Mouse (Mus musculus): ENCODE data around the gene Fiz1. TPM values are rescaled to one million over a fixed set of nuclear protein-coding genes. Genes with fewer than 3 reads are reported as not detected.

Fiz1 gene
- 32.2 and 33.9 TPM in 2 replicates for polyA plus RNA-seq (2012; rRNA removed)

DNA sequence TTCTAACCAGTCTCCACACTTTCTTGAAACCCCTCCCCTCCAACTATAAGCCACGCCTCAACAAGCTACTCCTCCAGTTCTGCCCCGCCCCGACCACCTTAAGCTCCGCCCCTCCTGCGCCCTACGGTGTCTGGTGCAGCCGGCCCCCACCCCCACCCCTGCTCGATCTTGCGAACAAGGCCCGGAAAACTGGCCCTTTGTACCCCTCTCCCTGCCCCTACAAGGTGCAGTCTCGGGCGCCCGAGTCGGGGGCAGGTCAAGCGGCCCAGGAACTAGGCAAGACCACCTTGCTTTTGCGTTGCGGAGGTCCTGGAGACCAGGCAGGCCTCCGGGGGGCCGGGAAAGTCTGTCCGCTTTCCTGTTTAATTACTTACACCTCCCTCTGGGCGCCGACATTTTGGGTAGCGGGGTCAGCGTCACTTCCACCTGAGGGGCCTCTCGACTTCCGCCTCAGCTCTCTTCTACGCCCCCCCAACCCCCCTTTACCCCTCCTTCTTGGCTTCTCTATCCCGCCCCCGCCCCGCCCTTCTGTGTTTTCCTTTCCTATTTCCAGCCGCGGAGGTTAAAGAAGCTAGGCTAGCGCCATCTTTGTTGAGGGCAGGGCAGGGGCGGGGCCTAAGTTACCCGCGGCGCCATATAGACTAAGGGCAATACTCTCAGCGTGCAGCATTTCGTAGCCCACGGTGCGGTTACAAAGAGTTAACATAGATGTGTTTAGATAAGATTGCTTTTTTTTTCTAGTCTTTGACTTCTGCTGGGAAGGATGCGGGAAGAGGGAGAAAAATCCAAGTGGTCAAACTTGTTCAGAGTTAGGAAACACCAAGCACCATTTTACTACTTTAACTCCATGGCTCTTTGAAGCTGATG, at the start of gene Fiz1, which contains the start of gene Zfp524:
Fiz1 (minus strand) TSS at position 447 of the 867 bp plus-strand sequence.
Zfp524 (plus strand) TSS at position 165 of the 867 bp plus-strand sequence.
- peak; percentile 98 for DNase-seq
- WGBS, result under 1% methylated on average over 42 of the region's 42 CpGs
- TF ChIP-seq CTCF (IDR thresholded peaks at IDR 0.05; ENCODE audit: insufficient read depth, low read length) (no peak), POLR2A (IDR thresholded peaks at IDR 0.05; ENCODE audit: borderline replicate concordance, extremely low read depth, low read depth, low read length) (0 out of 2 replicates have a peak, but pooled peaks have one; percentile 11)
- H3K4me3 ChIP-seq (replicated peaks; ENCODE audit: extremely low read depth, low read depth, low read length), result peak within 1 kb of the TSS; percentile 91
- H3K4me1 ChIP-seq (ENCODE audit: control insufficient read depth, insufficient read depth, low read length), result peaks cover 8% of the 10 kb centered on the region

DNA sequence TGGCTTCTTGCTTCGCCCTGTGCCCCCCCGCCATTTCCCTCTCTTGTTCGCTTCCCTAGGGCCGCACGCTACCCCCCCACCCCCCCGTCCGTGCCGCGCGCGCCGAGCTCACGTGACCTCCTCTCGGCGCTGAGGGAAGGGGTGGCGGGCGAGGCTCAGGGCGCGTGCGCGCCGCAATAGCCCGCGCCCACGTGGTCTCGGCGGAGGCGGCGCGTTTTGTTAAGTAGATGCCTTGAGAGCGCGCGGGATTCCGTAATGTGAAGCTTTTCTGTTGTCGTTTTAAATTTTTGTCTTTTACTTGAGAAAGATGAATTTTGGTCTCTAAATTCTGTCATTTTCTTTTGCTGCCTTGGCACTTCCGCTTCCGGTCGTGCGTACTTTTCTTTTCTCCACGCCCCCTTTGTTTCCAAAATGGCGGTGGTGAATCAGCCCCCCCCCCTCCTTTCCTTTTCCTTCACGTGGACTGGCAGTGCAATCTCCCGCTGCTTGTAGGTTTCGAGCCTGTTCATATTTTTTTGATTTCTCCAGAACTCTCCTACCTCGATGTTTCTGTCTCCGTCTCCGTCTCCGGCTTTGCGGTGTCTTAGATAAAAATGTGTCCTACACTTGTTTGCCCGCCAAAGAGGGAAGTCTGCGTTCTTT, 48.0 kb upstream of the Fiz1 start:
- Histone ChIP-seq H3K4me3 (replicated peaks; ENCODE audit: extremely low read depth, low read depth, low read length) (peak overlapping the region; percentile 88), H3K4me1 (ENCODE audit: control insufficient read depth, insufficient read depth, low read length) (peaks cover 4% of the 10 kb centered on the region)
- under 1% methylated on average over 50 of the region's 51 CpGs for WGBS
- TF ChIP-seq POLR2A (IDR thresholded peaks at IDR 0.05; ENCODE audit: borderline replicate concordance, extremely low read depth, low read depth, low read length) (no peak), CTCF (IDR thresholded peaks at IDR 0.05; ENCODE audit: insufficient read depth, low read length) (no peak)
- no peak for DNase-seq

DNA sequence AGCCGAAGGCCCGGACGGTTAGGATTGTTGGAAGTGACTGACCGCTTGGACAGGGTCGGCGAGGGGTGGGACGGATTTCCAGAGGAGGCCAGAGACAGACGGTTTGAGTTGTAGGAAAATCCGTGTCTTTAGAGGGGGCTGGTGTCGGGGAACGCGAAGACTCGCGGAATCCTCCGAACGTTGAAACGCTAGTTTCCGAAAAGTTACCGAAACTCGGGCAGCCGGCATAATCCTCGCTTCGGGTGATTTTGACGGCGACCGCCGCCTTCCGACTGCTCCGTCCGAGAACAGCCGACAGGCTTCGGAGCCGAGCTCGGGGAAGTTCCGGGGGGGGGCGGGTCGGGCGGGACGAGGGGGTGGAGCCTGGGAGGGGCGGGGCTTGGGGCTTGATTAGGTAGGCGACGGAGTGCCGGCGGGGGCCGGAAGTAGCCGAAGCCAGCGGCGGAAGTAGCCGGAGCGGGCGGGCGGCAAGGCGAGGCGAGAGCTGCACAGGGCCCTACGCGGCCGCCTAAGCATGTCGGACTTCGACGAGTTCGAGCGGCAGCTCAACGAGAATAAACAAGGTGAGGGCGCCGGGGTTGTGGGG, 47.4 kb upstream of the Fiz1 start, which contains the start of gene U2af2:
U2af2 (plus strand) TSS at position 370 of the 586 bp plus-strand sequence.
- 1% methylated on average over 65 of the region's 65 CpGs for WGBS
- Histone ChIP-seq H3K4me3 (replicated peaks; ENCODE audit: extremely low read depth, low read depth, low read length) (peak within 1 kb of the TSS; percentile 95), H3K4me1 (ENCODE audit: control insufficient read depth, insufficient read depth, low read length) (peaks cover 4% of the 10 kb centered on the region)
- peak; percentile 92 for DNase-seq
- TF ChIP-seq POLR2A (IDR thresholded peaks at IDR 0.05; ENCODE audit: borderline replicate concordance, extremely low read depth, low read depth, low read length) (peak; percentile 77), CTCF (IDR thresholded peaks at IDR 0.05; ENCODE audit: insufficient read depth, low read length) (no peak)

DNA sequence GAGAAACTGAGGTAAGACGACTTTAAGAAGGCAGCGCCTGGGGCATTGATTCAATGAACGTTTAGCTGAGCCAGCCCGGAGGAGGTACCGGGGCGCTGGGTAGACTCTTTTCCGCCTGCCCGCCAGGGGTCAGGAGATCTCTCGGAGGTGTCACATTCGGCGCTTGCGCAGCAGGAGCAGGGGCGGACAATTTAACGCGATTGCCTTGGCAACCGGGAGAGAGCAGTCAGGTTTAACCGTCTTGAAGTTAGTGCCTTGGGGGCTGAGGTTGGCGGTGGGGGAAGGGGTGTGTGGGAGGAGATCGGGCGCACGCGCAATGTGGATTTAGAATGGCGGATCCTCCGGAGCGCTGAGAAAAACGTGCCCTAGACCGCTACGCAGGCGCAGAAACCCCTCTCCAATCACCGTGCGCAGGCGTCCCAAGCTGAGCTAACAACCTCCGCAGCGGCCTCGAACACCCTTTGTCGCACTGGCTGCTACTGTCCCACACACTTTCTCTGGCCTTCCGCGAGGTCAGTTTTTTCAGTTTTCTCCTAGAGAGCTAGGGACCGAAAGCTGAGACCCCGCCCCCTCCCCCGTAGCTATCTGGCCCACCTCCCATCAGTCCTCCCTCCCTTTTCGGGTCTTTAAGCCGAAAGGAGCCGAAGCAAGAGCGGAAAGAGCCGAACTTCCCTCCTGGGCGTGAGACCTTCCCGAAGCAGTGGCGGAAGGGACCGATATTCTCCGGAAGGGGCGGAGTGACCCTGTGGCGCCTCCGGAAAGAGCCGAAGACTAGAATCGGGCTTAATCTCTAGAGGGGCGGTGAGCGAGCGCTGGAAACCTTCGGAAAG, 46.7 kb upstream of the Fiz1 start:
- peak; percentile 97 for DNase-seq
- Histone ChIP-seq H3K4me1 (ENCODE audit: control insufficient read depth, insufficient read depth, low read length) (peaks cover 4% of the 10 kb centered on the region), H3K4me3 (replicated peaks; ENCODE audit: extremely low read depth, low read depth, low read length) (peak overlapping the region; percentile 95)
- WGBS, result under 1% methylated on average over 60 of the region's 60 CpGs
- TF ChIP-seq CTCF (IDR thresholded peaks at IDR 0.05; ENCODE audit: insufficient read depth, low read length) (peak; percentile 54), POLR2A (IDR thresholded peaks at IDR 0.05; ENCODE audit: borderline replicate concordance, extremely low read depth, low read depth, low read length) (peak; percentile 47; the same call in 1 of the 2 replicates)

GRCm38 (mm10) chr7:5060239-5060731, 45.8 kb upstream of the Fiz1 start:
- TF ChIP-seq CTCF (IDR thresholded peaks at IDR 0.05; ENCODE audit: insufficient read depth, low read length) (peak; percentile 73), POLR2A (IDR thresholded peaks at IDR 0.05; ENCODE audit: borderline replicate concordance, extremely low read depth, low read depth, low read length) (no peak)
- 2% methylated on average over 27 of the region's 27 CpGs for WGBS
- H3K4me1 ChIP-seq (ENCODE audit: control insufficient read depth, insufficient read depth, low read length), result peaks cover 4% of the 10 kb centered on the region
- peak overlapping the region; percentile 29 for H3K4me3 ChIP-seq (replicated peaks; ENCODE audit: extremely low read depth, low read depth, low read length)
- peak; percentile 71 for DNase-seq

DNA sequence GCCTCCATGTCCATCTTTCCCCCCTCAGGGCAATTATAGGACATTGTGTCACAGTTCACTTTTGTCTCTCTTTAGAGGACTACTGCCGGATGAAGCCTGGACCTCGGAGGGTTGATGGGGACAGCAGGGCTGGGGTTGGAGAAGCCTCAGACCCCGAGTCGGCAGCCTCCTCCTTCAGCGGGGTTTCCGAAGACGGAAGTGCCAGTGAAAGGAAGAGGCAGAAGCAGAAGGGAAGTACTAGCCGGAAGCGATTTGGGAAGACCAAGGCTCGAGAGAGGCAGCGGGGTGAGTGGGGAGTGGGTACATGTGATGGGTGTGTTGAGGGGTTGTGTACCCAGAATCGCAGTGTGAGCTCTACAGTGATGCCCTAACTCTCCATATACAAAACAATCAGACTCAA, 44.9 kb upstream of the Fiz1 start:
- WGBS, result 83% methylated on average over 12 of the region's 12 CpGs
- TF ChIP-seq POLR2A (IDR thresholded peaks at IDR 0.05; ENCODE audit: borderline replicate concordance, extremely low read depth, low read depth, low read length), result no peak
- no peak for DNase-seq
- peaks cover 4% of the 10 kb centered on the region for H3K4me1 ChIP-seq (ENCODE audit: control insufficient read depth, insufficient read depth, low read length)
- H3K4me3 ChIP-seq (replicated peaks; ENCODE audit: extremely low read depth, low read depth, low read length), result no peak overlapping the region

GRCm38 (mm10) chr7:5058631-5059030, 44.1 kb upstream of the Fiz1 start:
- DNase-seq, result no peak
- TF ChIP-seq CTCF (IDR thresholded peaks at IDR 0.05; ENCODE audit: insufficient read depth, low read length), result no peak
- TF ChIP-seq POLR2A (IDR thresholded peaks at IDR 0.05; ENCODE audit: borderline replicate concordance, extremely low read depth, low read depth, low read length), result no peak
- peaks cover 4% of the 10 kb centered on the region for H3K4me1 ChIP-seq (ENCODE audit: control insufficient read depth, insufficient read depth, low read length)
- 97% methylated on average over 1 of the region's 1 CpGs for WGBS
- no peak overlapping the region for H3K4me3 ChIP-seq (replicated peaks; ENCODE audit: extremely low read depth, low read depth, low read length)

DNA sequence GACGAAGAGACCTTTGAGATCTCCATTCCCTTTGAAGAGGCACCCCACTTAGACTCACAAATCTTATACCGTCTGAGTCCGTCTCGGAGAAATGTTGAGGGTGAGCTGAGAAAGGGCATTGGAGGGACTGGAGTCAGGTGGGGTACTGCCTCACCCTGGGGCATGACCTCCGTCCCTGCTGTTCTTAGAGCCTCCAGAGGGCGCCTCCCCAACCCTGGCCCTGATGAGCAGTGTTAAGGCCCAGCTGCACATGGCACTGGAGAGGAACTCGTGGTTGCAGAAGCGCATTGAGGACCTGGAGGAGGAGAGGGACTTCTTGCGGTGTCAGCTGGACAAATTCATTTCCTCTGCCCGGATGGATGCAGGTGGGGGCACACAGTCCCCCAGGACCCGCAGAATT, 43.3 kb upstream of the Fiz1 start:
- Histone ChIP-seq H3K4me1 (ENCODE audit: control insufficient read depth, insufficient read depth, low read length) (peaks cover 4% of the 10 kb centered on the region; the same call in 1 of the 2 replicates), H3K4me3 (replicated peaks; ENCODE audit: extremely low read depth, low read depth, low read length) (no peak overlapping the region)
- WGBS, result 36% methylated on average over 11 of the region's 11 CpGs
- TF ChIP-seq CTCF (IDR thresholded peaks at IDR 0.05; ENCODE audit: insufficient read depth, low read length), result no peak
- no peak for TF ChIP-seq POLR2A (IDR thresholded peaks at IDR 0.05; ENCODE audit: borderline replicate concordance, extremely low read depth, low read depth, low read length)
- DNase-seq, result no peak
